Mouse (Mus musculus): ENCODE results near the gene Gm49353. TPM values are rescaled to one million over a fixed set of nuclear protein-coding genes. Genes with fewer than 3 reads are reported as not detected.
A peak's percentile ranks its signal among the peaks of the same experiment; 100 is the strongest.

Gene Gm49353
- polyA plus RNA-seq (2012; ENCODE audit: insufficient read depth, insufficient read length, low replicate concordance, missing spikeins), result not detected in 2 replicates

GRCm38 (mm10) chr10:29198642-29199041 is at the start of gene Gm49353:
Gene Gm49353 (plus strand): TSS chr10:29198954.
- 53% methylated on average over 7 of the region's 7 CpGs for WGBS
- Histone ChIP-seq H3K27ac (ENCODE audit: insufficient read depth, low read depth, low read length) (peak within 1 kb of the TSS; percentile 85), H3K4me3 (ENCODE audit: insufficient read depth, low read depth, low read length) (no peak within 1 kb of the TSS), H3K4me1 (ENCODE audit: control insufficient read depth, insufficient read depth, low read length) (peaks cover 7% of the 10 kb centered on the region; the same call in 1 of the 2 replicates)
- TF ChIP-seq POLR2A (IDR thresholded peaks at IDR 0.05; ENCODE audit: insufficient read depth, low read depth, low read length), result no peak
- TF ChIP-seq CTCF (IDR thresholded peaks at IDR 0.05; ENCODE audit: insufficient read depth, low read depth, low read length), result no peak

- Histone ChIP-seq H3K4me1 (ENCODE audit: control insufficient read depth, insufficient read depth, low read length) (no peaks in the 10 kb centered on the region), H3K27ac (ENCODE audit: insufficient read depth, low read depth, low read length) (no peak overlapping the region), H3K4me3 (ENCODE audit: insufficient read depth, low read depth, low read length) (no peak overlapping the region)
- WGBS, result 54% methylated on average over 3 of the region's 3 CpGs
- no peak for TF ChIP-seq CTCF (IDR thresholded peaks at IDR 0.05; ENCODE audit: insufficient read depth, low read depth, low read length)
- TF ChIP-seq POLR2A (IDR thresholded peaks at IDR 0.05; ENCODE audit: insufficient read depth, low read depth, low read length), result no peak
These were observed 43.5 kb upstream of the Gm49353 start for GRCm38 (mm10) chr10:29155304-29155703.

- 85% methylated on average over 2 of the region's 2 CpGs for whole genome bisulfite sequencing
- H3K4me3 ChIP-seq (ENCODE audit: insufficient read depth, low read depth, low read length), result no peak overlapping the region
- H3K4me1 ChIP-seq (ENCODE audit: control insufficient read depth, insufficient read depth, low read length), result no peaks in the 10 kb centered on the region
- TF ChIP-seq POLR2A (IDR thresholded peaks at IDR 0.05; ENCODE audit: insufficient read depth, low read depth, low read length), result no peak
- no peak for TF ChIP-seq CTCF (IDR thresholded peaks at IDR 0.05; ENCODE audit: insufficient read depth, low read depth, low read length)
- no peak overlapping the region for H3K27ac ChIP-seq (ENCODE audit: insufficient read depth, low read depth, low read length)
These were observed 37.1 kb upstream of the Gm49353 start for GRCm38 (mm10) chr10:29161664-29162063.

GRCm38 (mm10) chr10:29173778-29174177 is 25.0 kb upstream of the Gm49353 start:
- Histone ChIP-seq H3K4me3 (ENCODE audit: insufficient read depth, low read depth, low read length) (no peak overlapping the region), H3K27ac (ENCODE audit: insufficient read depth, low read depth, low read length) (no peak overlapping the region), H3K4me1 (ENCODE audit: control insufficient read depth, insufficient read depth, low read length) (no peaks in the 10 kb centered on the region)
- TF ChIP-seq CTCF (IDR thresholded peaks at IDR 0.05; ENCODE audit: insufficient read depth, low read depth, low read length) (no peak), POLR2A (IDR thresholded peaks at IDR 0.05; ENCODE audit: insufficient read depth, low read depth, low read length) (no peak)
- 79% methylated on average over 2 of the region's 2 CpGs for WGBS

GRCm38 (mm10) chr10:29175656-29176055 is 23.1 kb upstream of the Gm49353 start:
- no peaks in the 10 kb centered on the region for H3K4me1 ChIP-seq (ENCODE audit: control insufficient read depth, insufficient read depth, low read length)
- H3K4me3 ChIP-seq (ENCODE audit: insufficient read depth, low read depth, low read length), result no peak overlapping the region
- no peak overlapping the region for H3K27ac ChIP-seq (ENCODE audit: insufficient read depth, low read depth, low read length)
- 47% methylated on average over 3 of the region's 3 CpGs for WGBS
- TF ChIP-seq POLR2A (IDR thresholded peaks at IDR 0.05; ENCODE audit: insufficient read depth, low read depth, low read length) (no peak), CTCF (IDR thresholded peaks at IDR 0.05; ENCODE audit: insufficient read depth, low read depth, low read length) (no peak)

GRCm38 (mm10) chr10:29176881-29177280 is 21.9 kb upstream of the Gm49353 start:
- 28% methylated on average over 4 of the region's 4 CpGs for WGBS
- peak overlapping the region; percentile 25; the same call in 1 of the 2 replicates for H3K27ac ChIP-seq (ENCODE audit: insufficient read depth, low read depth, low read length)

GRCm38 (mm10) chr10:29178003-29178402 is 20.8 kb upstream of the Gm49353 start:
- TF ChIP-seq POLR2A (IDR thresholded peaks at IDR 0.05; ENCODE audit: insufficient read depth, low read depth, low read length) (no peak), CTCF (IDR thresholded peaks at IDR 0.05; ENCODE audit: insufficient read depth, low read depth, low read length) (no peak)
- Histone ChIP-seq H3K27ac (ENCODE audit: insufficient read depth, low read depth, low read length) (peak overlapping the region; percentile 66; the same call in 1 of the 2 replicates), H3K4me1 (ENCODE audit: control insufficient read depth, insufficient read depth, low read length) (no peaks in the 10 kb centered on the region), H3K4me3 (ENCODE audit: insufficient read depth, low read depth, low read length) (no peak overlapping the region)
- 16% methylated on average over 2 of the region's 2 CpGs for whole genome bisulfite sequencing

More at GRCm38 (mm10) chr10:29176881-29177280, 21.9 kb upstream of the Gm49353 start:
- no peaks in the 10 kb centered on the region for H3K4me1 ChIP-seq (ENCODE audit: control insufficient read depth, insufficient read depth, low read length)
- no peak overlapping the region for H3K4me3 ChIP-seq (ENCODE audit: insufficient read depth, low read depth, low read length)
- TF ChIP-seq CTCF (IDR thresholded peaks at IDR 0.05; ENCODE audit: insufficient read depth, low read depth, low read length), result no peak
- TF ChIP-seq POLR2A (IDR thresholded peaks at IDR 0.05; ENCODE audit: insufficient read depth, low read depth, low read length), result no peak

GRCm38 (mm10) chr10:29180210-29180609 is 18.5 kb upstream of the Gm49353 start:
- H3K27ac ChIP-seq (ENCODE audit: insufficient read depth, low read depth, low read length), result no peak overlapping the region
- WGBS, result 95% methylated on average over 3 of the region's 3 CpGs

GRCm38 (mm10) chr10:29181046-29181445 is 17.7 kb upstream of the Gm49353 start:
- H3K4me3 ChIP-seq (ENCODE audit: insufficient read depth, low read depth, low read length), result no peak overlapping the region
- no peaks in the 10 kb centered on the region for H3K4me1 ChIP-seq (ENCODE audit: control insufficient read depth, insufficient read depth, low read length)

More at GRCm38 (mm10) chr10:29180210-29180609, 18.5 kb upstream of the Gm49353 start:
- no peak for TF ChIP-seq CTCF (IDR thresholded peaks at IDR 0.05; ENCODE audit: insufficient read depth, low read depth, low read length)
- no peak for TF ChIP-seq POLR2A (IDR thresholded peaks at IDR 0.05; ENCODE audit: insufficient read depth, low read depth, low read length)
- H3K4me3 ChIP-seq (ENCODE audit: insufficient read depth, low read depth, low read length), result no peak overlapping the region
- no peaks in the 10 kb centered on the region for H3K4me1 ChIP-seq (ENCODE audit: control insufficient read depth, insufficient read depth, low read length)

More at GRCm38 (mm10) chr10:29181046-29181445, 17.7 kb upstream of the Gm49353 start:
- 52% methylated on average over 2 of the region's 2 CpGs for WGBS
- TF ChIP-seq CTCF (IDR thresholded peaks at IDR 0.05; ENCODE audit: insufficient read depth, low read depth, low read length), result no peak
- no peak for TF ChIP-seq POLR2A (IDR thresholded peaks at IDR 0.05; ENCODE audit: insufficient read depth, low read depth, low read length)
- no peak overlapping the region for H3K27ac ChIP-seq (ENCODE audit: insufficient read depth, low read depth, low read length)

All from olfactory bulb, adult 2 months (tissue).